Mouse (Mus musculus): ENCODE results near the gene Rheb. TPM values are rescaled to one million over a fixed set of nuclear protein-coding genes. Genes with fewer than 3 reads are reported as not detected.
A peak's percentile ranks its signal among the peaks of the same experiment; 100 is the strongest.

Rheb gene
- polyA plus RNA-seq (2015; fragmentation: Nextera tagmentation; extraction: Ambion mirVana): 70.0 and 70.1 TPM in 2 replicates

DNA sequence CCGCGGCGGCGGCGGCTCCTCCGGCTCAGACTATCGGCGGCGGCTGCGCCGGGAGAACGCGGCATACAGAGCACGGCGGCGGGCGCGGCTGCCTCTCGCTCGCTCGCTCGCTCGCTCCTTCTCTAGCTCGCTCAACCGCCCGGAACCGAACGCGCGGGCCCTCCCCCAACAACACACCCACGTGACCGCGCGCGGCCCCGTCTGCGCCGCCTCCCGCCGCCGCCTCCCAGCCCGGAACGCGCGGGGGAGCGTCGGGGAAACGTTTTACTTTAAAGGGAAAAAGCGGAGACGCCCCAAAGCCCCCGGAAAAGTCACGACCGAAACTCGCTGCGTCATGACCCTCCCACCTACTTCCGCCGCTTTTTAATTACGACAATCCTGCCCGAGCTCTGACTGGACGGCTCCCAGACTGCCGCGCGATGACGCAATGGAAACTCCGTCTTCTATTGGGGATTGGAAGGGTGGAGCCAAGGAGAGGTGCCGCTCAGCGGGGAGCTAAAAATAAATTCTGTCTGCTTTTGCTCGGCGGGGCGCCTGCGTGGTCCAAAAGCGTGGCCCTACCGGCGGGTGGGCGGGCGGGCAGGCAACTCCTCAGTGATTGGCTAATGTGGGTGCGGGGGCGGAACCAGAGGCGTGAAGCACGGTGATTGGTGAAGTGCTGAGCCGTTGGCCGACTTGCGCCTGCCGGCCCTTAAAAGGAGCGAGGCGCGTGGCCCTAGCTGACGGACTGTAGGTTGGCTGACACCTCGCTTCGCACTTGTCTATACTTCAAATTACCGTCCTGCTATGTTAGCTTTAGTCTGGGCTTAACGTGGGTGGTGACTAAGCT, at the start of gene Rheb:
Gene Rheb, minus strand, starts transcription at position 351 of the 829 bp plus-strand sequence.
- H3K4me3 ChIP-seq (ENCODE audit: low read depth, low read length): peak within 1 kb of the TSS; percentile 76
- peak within 1 kb of the TSS; percentile 91 for H3K9ac ChIP-seq (ENCODE audit: low read depth, low read length)
- under 1% methylated on average over 92 of the region's 92 CpGs for WGBS (ENCODE audit: insufficient replicate concordance)
- H3K36me3 ChIP-seq (ENCODE audit: control insufficient read depth, insufficient read depth): no peaks in the 10 kb centered on the region
- no peaks in the 10 kb centered on the region for H3K27me3 ChIP-seq (ENCODE audit: control insufficient read depth, insufficient read depth, low read depth, low read length)
- peaks cover 38% of the 10 kb centered on the region for H3K4me1 ChIP-seq (ENCODE audit: control insufficient read depth, low read depth, low read length)
- H3K4me2 ChIP-seq (ENCODE audit: low read depth, low read length): peak within 1 kb of the TSS; percentile 99
- H3K27ac ChIP-seq (ENCODE audit: low read length): peak within 1 kb of the TSS; percentile 99
- ATAC-seq (ENCODE audit: low read depth): peak; percentile 89
- no peaks in the 10 kb centered on the region for H3K9me3 ChIP-seq (replicated peaks; ENCODE audit: control insufficient read depth, low read length)

DNA sequence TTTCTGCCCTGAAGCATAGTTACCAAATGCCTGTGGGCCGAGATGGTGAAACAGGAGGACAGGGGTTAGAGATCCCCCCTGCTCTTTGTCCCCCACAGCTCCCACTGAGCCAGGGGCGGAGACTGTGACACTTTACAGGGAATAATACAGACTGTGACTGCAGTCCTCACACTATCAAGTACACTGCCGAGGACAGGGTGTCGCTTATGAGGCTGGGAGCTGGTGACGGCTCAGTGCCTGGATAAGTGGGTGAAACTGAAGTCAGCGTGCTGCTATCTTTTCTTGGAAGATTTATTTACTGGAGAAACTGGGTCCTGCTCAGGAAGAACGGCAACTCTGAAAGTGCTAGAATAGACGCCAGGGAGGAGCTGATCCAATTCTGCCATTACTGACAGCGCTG, 47.4 kb upstream of the Rheb start:
- 67% methylated on average over 9 of the region's 9 CpGs for WGBS (ENCODE audit: insufficient replicate concordance)
- H3K9ac ChIP-seq (ENCODE audit: low read depth, low read length): no peak overlapping the region
- H3K4me1 ChIP-seq (ENCODE audit: control insufficient read depth, low read depth, low read length): no peaks in the 10 kb centered on the region
- no peak for ATAC-seq (ENCODE audit: low read depth)
- no peak overlapping the region for H3K27ac ChIP-seq (ENCODE audit: low read length)
- H3K9me3 ChIP-seq (replicated peaks; ENCODE audit: control insufficient read depth, low read length): no peaks in the 10 kb centered on the region
- no peaks in the 10 kb centered on the region for H3K27me3 ChIP-seq (ENCODE audit: control insufficient read depth, insufficient read depth, low read depth, low read length)
- H3K36me3 ChIP-seq (ENCODE audit: control insufficient read depth, insufficient read depth): no peaks in the 10 kb centered on the region; the same call in 1 of the 2 replicates
- no peak overlapping the region for H3K4me3 ChIP-seq (ENCODE audit: low read depth, low read length)
- no peak overlapping the region for H3K4me2 ChIP-seq (ENCODE audit: low read depth, low read length)

DNA sequence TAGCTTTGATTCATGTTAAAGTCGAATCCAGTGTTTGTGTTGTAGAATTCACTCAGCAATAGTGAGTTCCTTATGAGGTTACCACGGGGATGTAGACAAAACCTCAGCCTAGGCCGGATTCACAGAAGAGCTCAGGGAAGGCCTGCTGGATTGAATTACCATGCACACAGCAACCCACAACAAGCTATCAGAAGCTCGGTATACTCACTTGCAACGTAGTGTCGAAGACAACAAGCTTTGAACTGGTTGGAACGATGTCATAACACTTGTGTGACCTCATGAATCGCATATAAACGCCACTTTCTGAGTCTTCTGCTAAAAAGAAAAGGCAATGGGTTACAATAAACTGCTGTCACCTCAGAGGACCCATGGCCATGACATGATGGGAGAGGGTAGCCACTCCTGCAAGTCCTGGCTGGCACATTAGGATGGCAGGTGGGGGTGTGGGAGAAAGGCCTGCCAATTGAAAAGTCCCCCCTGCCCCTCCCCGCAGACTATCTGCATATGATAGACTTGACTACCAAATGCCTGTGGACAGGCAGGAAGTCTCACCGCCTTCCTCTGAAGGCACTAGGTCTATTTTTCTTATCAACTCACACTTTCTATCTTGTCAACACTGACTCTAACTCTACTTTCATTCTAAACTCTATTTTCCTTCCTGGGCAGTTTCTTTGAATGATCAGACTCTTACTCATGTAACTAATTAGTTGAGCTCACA, 46.6 kb upstream of the Rheb start:
- Histone ChIP-seq H3K36me3 (ENCODE audit: control insufficient read depth, insufficient read depth) (no peaks in the 10 kb centered on the region; the same call in 1 of the 2 replicates), H3K9ac (ENCODE audit: low read depth, low read length) (no peak overlapping the region), H3K27me3 (ENCODE audit: control insufficient read depth, insufficient read depth, low read depth, low read length) (no peaks in the 10 kb centered on the region), H3K4me3 (ENCODE audit: low read depth, low read length) (no peak overlapping the region), H3K4me1 (ENCODE audit: control insufficient read depth, low read depth, low read length) (no peaks in the 10 kb centered on the region), H3K9me3 (replicated peaks; ENCODE audit: control insufficient read depth, low read length) (no peaks in the 10 kb centered on the region), H3K27ac (ENCODE audit: low read length) (no peak overlapping the region), H3K4me2 (ENCODE audit: low read depth, low read length) (no peak overlapping the region)
- ATAC-seq (ENCODE audit: low read depth): no peak
- WGBS (ENCODE audit: insufficient replicate concordance): 70% methylated on average over 11 of the region's 11 CpGs

DNA sequence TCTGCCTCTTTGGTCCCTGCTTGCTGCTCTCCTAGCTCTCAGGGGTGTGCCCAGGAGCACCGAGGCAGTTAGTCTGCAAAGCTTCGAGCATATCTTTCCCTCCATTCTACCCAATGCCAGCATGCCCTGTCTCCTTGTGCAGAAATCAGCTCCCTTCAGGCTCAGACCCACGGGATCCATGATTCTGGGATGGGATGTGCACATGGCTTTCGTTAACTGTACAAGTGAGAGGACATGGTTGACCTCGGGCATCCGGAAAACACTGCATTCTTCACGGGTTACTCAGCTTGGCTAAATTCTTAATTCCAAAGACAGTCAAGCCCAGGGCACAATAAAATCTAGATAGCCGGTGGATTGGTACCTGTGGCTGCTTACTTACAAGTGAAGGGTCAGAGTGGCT, 44.8 kb upstream of the Rheb start:
- H3K27ac ChIP-seq (ENCODE audit: low read length): no peak overlapping the region
- H3K9ac ChIP-seq (ENCODE audit: low read depth, low read length): no peak overlapping the region
- WGBS (ENCODE audit: insufficient replicate concordance): 67% methylated on average over 8 of the region's 8 CpGs
- no peaks in the 10 kb centered on the region for H3K9me3 ChIP-seq (replicated peaks; ENCODE audit: control insufficient read depth, low read length)
- H3K4me2 ChIP-seq (ENCODE audit: low read depth, low read length): no peak overlapping the region
- H3K27me3 ChIP-seq (ENCODE audit: control insufficient read depth, insufficient read depth, low read depth, low read length): no peaks in the 10 kb centered on the region
- H3K4me3 ChIP-seq (ENCODE audit: low read depth, low read length): no peak overlapping the region
- H3K36me3 ChIP-seq (ENCODE audit: control insufficient read depth, insufficient read depth): no peaks in the 10 kb centered on the region; the same call in 1 of the 2 replicates
- no peak for ATAC-seq (ENCODE audit: low read depth)
- no peaks in the 10 kb centered on the region for H3K4me1 ChIP-seq (ENCODE audit: control insufficient read depth, low read depth, low read length)

DNA sequence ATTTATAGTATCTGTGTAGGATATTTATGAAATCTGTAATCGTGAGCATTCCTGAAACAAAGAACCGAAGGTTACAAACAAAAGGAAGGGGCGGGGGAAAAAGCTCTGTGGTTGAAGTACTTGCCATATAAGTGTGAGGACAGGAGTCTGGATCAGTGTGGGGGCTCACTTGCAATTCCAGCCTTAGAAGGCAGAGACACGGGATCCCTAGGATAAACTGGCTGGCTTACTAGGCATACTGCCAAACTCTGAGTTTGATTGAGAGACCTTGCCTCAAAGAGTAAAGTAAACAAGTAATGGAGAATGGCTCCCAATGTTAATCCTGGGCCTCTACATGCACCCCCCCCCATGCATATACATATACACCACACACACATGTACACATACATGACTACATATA, 36.3 kb upstream of the Rheb start:
- no peak for ATAC-seq (ENCODE audit: low read depth)
- H3K27ac ChIP-seq (ENCODE audit: low read length): no peak overlapping the region
- no peak overlapping the region for H3K9ac ChIP-seq (ENCODE audit: low read depth, low read length)
- H3K4me1 ChIP-seq (ENCODE audit: control insufficient read depth, low read depth, low read length): peaks cover 4% of the 10 kb centered on the region; the same call in 1 of the 2 replicates
- H3K36me3 ChIP-seq (ENCODE audit: control insufficient read depth, insufficient read depth): no peaks in the 10 kb centered on the region
- H3K9me3 ChIP-seq (replicated peaks; ENCODE audit: control insufficient read depth, low read length): no peaks in the 10 kb centered on the region
- no peak overlapping the region for H3K4me2 ChIP-seq (ENCODE audit: low read depth, low read length)
- H3K27me3 ChIP-seq (ENCODE audit: control insufficient read depth, insufficient read depth, low read depth, low read length): no peaks in the 10 kb centered on the region
- H3K4me3 ChIP-seq (ENCODE audit: low read depth, low read length): no peak overlapping the region
- WGBS (ENCODE audit: insufficient replicate concordance): 50% methylated on average over 4 of the region's 4 CpGs

DNA sequence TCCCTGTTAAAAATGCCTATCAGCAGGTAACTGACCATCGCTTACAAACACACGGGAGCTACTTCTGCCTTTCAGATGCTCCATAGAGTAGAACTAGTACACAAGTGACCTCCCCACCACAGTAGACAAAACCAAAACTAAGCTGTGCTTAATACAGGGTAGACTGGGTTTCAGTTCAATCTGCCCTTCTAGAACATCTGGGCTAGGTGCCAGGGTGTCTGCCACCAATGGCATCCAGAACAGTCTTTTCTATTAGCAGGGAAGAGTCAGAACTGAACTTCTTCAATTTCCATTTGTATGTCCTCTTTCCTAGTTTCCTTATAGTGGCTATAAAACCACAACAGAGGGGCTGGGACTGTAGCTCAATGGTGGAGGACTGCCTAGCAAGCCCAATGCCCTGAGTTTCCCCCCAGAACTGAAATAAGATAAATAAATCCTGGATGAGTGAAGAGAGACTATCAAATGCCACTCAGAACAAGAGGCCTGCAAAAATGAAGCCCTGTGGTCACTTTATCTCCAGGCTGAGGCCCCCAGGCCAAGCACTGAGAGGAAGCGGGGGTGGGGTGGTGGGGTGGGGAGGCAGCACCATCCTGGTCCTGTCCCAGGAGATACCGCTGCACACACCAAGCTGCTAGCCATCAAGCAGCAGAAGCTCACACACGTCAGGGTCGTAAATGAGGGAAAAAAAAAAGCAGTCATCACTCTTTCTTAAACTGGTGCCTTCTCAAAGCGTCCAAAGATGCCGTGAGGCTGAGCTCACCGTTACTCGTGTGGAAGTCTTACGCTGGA, 35.6 kb upstream of the Rheb start:
- peaks cover 4% of the 10 kb centered on the region; the same call in 1 of the 2 replicates for H3K4me1 ChIP-seq (ENCODE audit: control insufficient read depth, low read depth, low read length)
- H3K4me2 ChIP-seq (ENCODE audit: low read depth, low read length): no peak overlapping the region
- no peak overlapping the region for H3K27ac ChIP-seq (ENCODE audit: low read length)
- H3K9me3 ChIP-seq (replicated peaks; ENCODE audit: control insufficient read depth, low read length): no peaks in the 10 kb centered on the region
- no peaks in the 10 kb centered on the region for H3K27me3 ChIP-seq (ENCODE audit: control insufficient read depth, insufficient read depth, low read depth, low read length)
- no peaks in the 10 kb centered on the region for H3K36me3 ChIP-seq (ENCODE audit: control insufficient read depth, insufficient read depth)
- H3K9ac ChIP-seq (ENCODE audit: low read depth, low read length): no peak overlapping the region
- ATAC-seq (ENCODE audit: low read depth): peak; percentile 24; the same call in 1 of the 2 replicates
- H3K4me3 ChIP-seq (ENCODE audit: low read depth, low read length): no peak overlapping the region
- WGBS (ENCODE audit: insufficient replicate concordance): 35% methylated on average over 11 of the region's 11 CpGs

DNA sequence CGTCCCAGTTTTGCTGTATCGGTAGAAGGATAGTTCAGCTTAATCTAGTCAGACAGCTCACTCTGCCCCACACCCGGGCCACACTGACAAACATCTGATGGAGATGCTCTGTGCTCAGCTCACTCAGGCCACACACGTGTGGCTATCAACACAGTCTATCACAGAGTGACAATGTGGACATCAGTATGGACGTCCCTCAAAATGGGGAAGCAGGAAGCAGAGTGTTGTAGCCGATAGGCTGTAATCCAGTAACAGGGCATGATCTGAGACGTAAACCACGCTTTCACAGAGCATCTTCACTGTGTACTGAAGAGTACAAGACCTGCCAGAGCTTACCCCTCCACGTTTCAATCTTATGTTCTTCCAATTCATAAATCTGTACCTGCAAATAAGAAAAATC, 34.2 kb upstream of the Rheb start:
- Histone ChIP-seq H3K36me3 (ENCODE audit: control insufficient read depth, insufficient read depth) (no peaks in the 10 kb centered on the region), H3K9ac (ENCODE audit: low read depth, low read length) (no peak overlapping the region), H3K4me2 (ENCODE audit: low read depth, low read length) (no peak overlapping the region), H3K4me3 (ENCODE audit: low read depth, low read length) (no peak overlapping the region), H3K27me3 (ENCODE audit: control insufficient read depth, insufficient read depth, low read depth, low read length) (no peaks in the 10 kb centered on the region), H3K9me3 (replicated peaks; ENCODE audit: control insufficient read depth, low read length) (no peaks in the 10 kb centered on the region), H3K27ac (ENCODE audit: low read length) (no peak overlapping the region), H3K4me1 (ENCODE audit: control insufficient read depth, low read depth, low read length) (peaks cover 4% of the 10 kb centered on the region; the same call in 1 of the 2 replicates)
- WGBS (ENCODE audit: insufficient replicate concordance): 36% methylated on average over 9 of the region's 9 CpGs
- ATAC-seq (ENCODE audit: low read depth): no peak

DNA sequence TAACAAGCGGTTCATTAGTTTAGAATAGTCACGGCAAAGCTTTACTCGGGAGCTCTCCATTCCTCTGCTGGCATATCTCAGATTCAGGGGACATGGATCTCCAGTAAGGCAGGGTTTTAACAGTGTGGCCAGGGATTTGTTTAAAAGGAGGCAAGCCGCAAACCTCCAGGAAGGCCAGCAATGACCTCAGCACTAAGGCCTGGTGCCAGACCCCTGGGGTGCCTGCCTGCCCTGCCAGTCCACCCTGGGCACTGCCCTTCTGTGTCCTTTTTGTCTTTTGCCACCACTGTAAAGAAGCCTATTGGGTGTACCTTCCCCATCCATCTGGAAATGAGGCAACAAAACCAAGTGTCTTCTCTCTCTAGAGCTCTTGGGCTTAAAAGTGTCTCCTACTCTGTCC, 31.7 kb upstream of the Rheb start:
- no peaks in the 10 kb centered on the region for H3K27me3 ChIP-seq (ENCODE audit: control insufficient read depth, insufficient read depth, low read depth, low read length)
- H3K4me1 ChIP-seq (ENCODE audit: control insufficient read depth, low read depth, low read length): peaks cover 19% of the 10 kb centered on the region
- no peak overlapping the region for H3K27ac ChIP-seq (ENCODE audit: low read length)
- no peak overlapping the region for H3K4me2 ChIP-seq (ENCODE audit: low read depth, low read length)
- no peak for ATAC-seq (ENCODE audit: low read depth)
- WGBS (ENCODE audit: insufficient replicate concordance): 88% methylated on average over 4 of the region's 4 CpGs
- H3K4me3 ChIP-seq (ENCODE audit: low read depth, low read length): no peak overlapping the region
- no peaks in the 10 kb centered on the region for H3K36me3 ChIP-seq (ENCODE audit: control insufficient read depth, insufficient read depth)
- H3K9me3 ChIP-seq (replicated peaks; ENCODE audit: control insufficient read depth, low read length): no peaks in the 10 kb centered on the region
- H3K9ac ChIP-seq (ENCODE audit: low read depth, low read length): no peak overlapping the region

Data from liver, embryonic 16.5 days (tissue).